Mouse (Mus musculus) G1E (cell line): ENCODE data around the gene Gas2l1.

Experiments
- CTCF ChIP-seq: IDR thresholded peaks from 2 replicates; pipeline ENCODE4 v1.5.1; 2012; ENCODE audit warnings: low read depth, low read length, inconsistent platforms, mixed read lengths
- GATA1 ChIP-seq: IDR thresholded peaks from 2 replicates; pipeline ENCODE4 v1.6.1; 2012; ENCODE audit warnings: borderline replicate concordance, low read length, inconsistent platforms, mixed read lengths

DNA sequence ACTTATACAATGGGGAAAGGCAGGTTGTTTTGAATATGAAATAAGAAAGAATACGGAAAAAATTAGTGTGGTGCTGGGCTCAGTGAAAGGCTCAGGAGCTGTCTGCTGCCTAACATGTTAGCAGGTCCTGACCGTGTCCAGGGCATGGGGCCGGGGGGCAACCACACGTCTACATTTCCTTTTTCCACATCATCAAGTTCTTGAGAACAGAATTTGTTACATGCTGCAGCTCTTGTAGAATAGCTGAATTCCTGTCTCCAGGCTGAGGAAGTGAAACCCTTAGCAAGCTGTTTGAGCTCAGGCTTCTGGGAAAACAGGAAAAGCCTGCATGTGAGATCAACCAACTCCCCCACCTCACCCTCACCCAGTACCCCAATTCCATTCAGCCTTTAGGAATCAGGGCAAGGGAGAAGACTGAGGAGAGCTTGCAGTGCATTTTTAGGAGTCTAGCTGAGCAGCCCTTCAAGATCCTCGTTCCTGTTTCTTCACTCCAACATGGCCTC, 52.9 kb downstream of the Gas2l1 start:
- no peak for TF ChIP-seq CTCF
- TF ChIP-seq GATA1, result no peak
